Mouse (Mus musculus) splenic B cell, adult 2 months (primary cell): ENCODE results near the gene Ddx4.

Experiments used
- DNase-seq: peaks from one replicate; pipeline ENCODE4 v3.0.0-alpha.2; 2011; ENCODE audit warnings: low read depth, low spot score
- H3K27me3 ChIP-seq: 2 replicates; pipeline ENCODE4 v1.6.1; 2012; ENCODE audit warnings: mild to moderate bottlenecking, low read length, moderate library complexity, mixed read lengths; ENCODE audit not compliant: control insufficient read depth, poor library complexity, insufficient read depth, severe bottlenecking
- H3K36me3 ChIP-seq: 2 replicates; pipeline ENCODE4 v1.6.1; 2012; ENCODE audit warnings: mild to moderate bottlenecking, low read length, moderate library complexity, mixed read lengths; ENCODE audit not compliant: control insufficient read depth, poor library complexity, insufficient read depth, severe bottlenecking

The Ddx4 gene

GRCm38 (mm10) chr13:112553304-112553703 lies 99.0 kb downstream of the Ddx4 start:
- no peaks in the 10 kb centered on the region for H3K36me3 ChIP-seq
- no peak for DNase-seq
- no peaks in the 10 kb centered on the region for H3K27me3 ChIP-seq

DNA sequence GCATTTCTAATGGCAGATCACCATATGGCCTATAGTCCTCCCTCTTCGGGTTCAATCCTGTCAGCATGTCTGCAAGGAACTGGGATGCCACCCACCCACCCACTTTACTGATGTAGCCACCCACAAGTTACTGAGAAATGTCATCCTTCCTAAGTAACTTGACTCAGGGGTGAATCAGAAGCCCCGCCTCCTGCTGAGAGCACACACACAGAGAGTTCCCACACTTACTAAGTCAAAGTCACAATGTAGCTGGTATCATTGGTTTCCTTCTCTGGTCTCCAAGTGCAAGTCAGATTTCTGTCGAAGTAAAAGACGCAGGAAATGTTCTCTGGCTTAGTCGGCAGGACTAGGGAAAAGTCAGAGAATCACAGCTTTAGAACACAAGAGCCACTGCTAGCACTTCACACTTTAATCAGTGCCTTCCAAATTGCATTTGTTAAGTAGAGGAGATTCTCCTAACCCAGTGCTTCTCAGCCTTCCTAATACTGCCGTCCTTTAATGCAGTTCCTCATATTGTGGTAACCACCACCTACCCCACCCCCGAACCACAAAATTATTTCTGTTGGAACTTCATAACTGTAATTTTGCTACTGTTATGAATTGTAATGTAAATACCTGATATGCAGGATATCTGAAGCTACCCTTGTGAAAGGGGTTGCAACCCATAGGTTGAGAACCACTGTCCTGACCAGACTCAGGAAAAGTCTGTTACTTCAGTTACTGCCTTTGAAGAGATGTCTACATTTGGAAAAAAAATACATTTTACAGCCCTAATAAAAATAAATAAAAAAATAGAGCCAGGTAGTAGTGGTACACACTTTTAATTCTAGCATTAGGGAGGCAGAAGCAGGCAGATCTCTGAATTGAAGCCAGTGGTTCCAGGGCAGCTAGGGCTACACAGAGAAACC lies 100.4 kb downstream of the Ddx4 start:
- Histone ChIP-seq H3K36me3 (no peaks in the 10 kb centered on the region), H3K27me3 (no peaks in the 10 kb centered on the region)
- DNase-seq, result no peak
